Mouse (Mus musculus): ENCODE measurements around the gene Klre1.

Gene Klre1

DNA sequence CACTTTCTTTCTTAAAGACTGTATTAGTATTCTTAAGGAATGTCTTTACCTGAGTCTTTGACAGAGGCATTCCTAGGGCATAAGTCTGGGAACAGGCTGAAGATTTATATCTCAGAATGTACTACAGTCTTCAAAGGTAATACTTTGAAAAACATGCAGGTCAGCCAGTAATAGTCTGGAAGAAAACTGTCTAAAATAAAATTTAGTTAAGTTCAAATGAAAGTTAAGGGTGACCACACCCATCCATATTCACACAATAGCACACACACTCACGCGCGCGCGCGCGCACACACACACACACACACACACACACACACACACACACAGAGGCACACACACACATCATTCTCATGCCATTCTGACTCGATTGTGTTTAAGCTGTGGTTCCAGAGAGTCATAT is at the start of gene Klre1:
Gene Klre1, plus strand, starts transcription at position 301 of the 400 bp plus-strand sequence.
- no peak for DNase-seq

- no peak for DNase-seq
These were observed 48.1 kb upstream of the Klre1 start for GRCm38 (mm10) chr6:129529605-129530004.

- no peak for DNase-seq
These were observed 47.4 kb upstream of the Klre1 start for GRCm38 (mm10) chr6:129530261-129530660.

GRCm38 (mm10) chr6:129532556-129532941 is 45.2 kb upstream of the Klre1 start:
- DNase-seq, result peak; percentile 46

DNA sequence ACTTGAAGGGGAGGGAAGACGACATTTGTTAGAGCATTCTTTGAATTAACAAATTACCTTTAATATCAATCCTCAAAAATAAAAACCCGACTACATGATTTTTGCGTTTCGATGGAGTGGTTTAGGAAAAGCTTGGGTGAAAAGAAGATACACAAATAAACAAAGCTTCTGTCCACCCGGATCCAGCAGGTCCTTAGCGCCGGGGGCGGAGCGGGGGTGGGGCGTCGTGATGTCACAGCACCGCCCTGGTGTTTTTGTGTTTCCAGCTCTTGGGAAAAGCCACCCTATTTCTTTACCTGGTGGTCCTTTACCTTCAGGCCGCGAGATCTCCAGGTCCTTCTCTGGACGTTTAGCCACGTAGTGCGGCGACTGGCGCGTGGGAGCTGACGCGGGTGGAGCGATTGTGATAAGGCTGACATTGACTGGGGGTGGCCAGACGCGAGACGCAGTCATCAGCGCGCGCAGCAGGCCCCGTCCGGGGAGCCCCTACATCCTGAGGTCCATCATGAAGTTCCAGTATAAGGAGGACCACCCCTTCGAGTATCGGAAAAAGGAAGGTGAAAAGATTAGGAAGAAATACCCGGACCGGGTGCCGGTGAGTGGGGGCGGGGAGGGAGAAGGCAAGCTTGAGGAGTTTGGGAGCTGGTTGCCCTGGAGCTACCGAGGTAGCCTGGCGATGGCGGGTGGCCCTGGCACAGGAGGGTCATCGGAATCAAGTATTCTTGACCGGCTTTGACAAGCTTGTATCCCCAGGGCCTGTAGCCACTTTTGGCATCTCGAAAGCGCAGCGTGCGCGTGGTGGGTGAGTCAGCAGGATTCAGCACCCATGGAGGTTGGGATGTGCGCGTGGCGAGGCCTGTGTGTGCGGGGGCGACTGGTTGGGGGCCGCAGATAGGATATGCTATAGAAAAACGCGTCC is 44.5 kb upstream of the Klre1 start, which contains the start of gene Gabarapl1:
Gene Gabarapl1, plus strand, starts transcription at position 219 of the 919 bp plus-strand sequence.
- DNase-seq, result peak; percentile 89

DNA sequence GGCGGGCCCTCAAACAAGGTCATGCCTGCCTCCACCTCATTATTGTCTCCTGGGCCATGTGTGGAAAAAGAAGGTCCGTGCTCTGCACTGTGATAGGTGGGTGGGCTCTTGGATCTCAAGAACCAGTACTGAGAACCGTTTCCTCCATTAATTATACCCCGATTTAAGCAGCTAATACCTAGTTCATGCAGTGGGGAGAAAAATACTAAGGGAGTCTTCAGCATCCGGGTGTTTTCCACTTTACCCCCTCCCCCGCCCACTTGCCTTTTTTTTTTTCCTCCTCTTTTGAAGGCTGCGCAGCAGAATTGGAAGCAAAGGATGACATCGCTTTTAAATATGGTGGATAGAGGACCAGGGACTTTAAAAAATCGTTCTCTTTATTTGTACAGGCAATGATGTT is 43.6 kb upstream of the Klre1 start:
- DNase-seq, result no peak

GRCm38 (mm10) chr6:129534627-129535190 is 43.0 kb upstream of the Klre1 start:
- DNase-seq, result no peak

GRCm38 (mm10) chr6:129535723-129536122 is 42.0 kb upstream of the Klre1 start:
- no peak for DNase-seq

- no peak for DNase-seq
These were observed 39.1 kb upstream of the Klre1 start for GRCm38 (mm10) chr6:129538555-129538954.

DNA sequence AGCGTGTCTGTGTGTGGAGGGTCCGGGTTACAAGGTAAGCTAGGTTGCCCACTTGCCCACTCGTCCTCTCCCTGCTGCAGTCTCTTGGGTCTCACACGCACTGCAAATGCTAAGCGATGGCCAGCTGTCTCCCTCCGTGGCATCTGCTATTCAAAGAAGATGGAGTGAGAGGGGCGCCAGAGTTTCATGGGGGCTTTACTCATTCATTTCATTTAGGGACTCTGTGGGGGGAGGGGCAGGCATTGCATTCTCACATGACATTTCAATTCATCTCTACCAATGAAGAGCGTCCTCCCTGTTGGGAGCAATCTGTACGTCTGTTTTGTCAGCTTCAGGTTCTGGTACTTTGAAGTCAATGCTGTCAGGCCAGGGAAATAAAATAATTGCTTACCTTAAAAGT is 35.8 kb upstream of the Klre1 start:
- DNase-seq, result no peak

- DNase-seq, result no peak
These were observed 35.2 kb upstream of the Klre1 start for GRCm38 (mm10) chr6:129542540-129542939.

DNA sequence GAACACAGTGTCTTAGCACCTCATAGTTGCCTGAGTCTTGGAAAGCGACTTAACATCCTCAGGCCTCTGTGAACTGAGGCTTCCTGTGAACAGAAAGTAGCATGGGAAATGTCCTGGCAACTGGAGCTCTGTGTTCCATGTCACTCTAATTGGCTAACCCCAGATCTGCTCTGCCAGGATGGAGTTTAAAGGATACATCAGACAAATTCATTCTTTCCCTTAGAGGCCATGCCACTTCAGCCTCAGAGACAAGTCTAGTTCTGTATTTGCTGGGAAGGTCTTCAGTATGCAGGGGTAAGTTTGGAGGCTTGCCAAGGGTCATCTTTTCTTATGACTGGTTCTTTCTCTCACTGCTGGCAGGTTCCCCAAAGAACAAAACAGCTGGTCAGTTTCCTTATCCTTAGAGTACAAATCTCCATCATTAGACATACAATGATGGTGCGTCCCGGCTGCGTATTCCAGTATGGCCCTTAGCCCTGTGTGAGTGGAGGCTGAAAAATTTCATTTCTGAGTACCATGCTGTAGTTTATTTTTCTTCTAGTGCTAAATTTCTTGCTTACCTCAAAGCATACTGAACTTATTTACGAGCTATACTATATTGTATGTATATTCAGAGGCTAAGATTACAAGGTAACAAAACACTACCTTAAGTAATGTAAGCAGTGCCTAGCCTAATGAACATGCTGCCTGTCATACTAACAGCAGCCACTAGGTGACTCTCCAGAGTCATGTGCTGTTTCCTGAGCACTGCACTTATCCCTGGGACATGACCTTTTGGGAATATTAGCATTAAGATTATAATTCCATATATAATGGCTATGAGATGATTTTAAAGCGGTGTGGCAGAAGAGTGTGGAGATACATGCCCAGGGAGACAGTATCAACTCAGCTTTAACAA is 33.7 kb upstream of the Klre1 start:
- peak; percentile 64 for DNase-seq

GRCm38 (mm10) chr6:129547277-129547676 is 30.4 kb upstream of the Klre1 start:
- no peak for DNase-seq

GRCm38 (mm10) chr6:129548009-129548408 is 29.7 kb upstream of the Klre1 start:
- DNase-seq, result no peak

DNA sequence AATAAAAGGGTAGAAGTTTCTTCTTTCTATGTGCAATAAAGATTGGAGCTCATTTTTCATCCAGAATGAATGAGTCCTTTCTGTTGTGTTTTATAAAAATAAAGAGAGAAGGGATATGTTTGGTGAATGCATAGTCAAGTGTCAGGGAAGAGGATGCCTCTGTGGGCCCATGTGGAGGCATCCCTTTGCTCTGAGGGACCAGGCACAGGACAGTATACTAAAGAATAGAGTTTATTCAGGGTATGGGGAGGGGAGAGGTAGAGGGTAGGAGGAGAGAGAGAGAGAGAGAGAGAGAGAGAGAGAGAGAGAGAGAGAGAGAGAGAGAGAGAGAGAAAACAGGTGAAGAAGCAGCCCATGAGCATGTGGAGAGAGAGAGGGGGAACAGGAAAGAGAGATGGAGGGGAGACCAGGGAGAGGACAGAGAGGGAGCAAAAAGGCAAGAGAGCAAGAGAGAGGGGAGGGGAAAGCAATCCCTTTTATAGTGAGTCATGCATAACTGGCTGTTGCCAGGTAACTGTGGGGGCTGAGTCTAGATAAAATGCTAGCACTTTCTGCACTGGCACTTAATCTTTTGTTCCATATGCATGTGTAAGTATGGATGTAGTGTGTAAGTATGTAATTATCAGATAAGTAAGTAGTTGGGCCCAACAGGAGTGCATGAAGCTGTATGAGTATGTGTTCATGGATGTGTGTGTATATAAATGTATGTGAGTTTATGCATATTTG is 20.2 kb upstream of the Klre1 start:
- DNase-seq, result peak; percentile 20

GRCm38 (mm10) chr6:129558946-129559640 is 18.6 kb upstream of the Klre1 start:
- DNase-seq, result peak; percentile 79

GRCm38 (mm10) chr6:129559641-129560027 is 18.1 kb upstream of the Klre1 start:
- no peak for DNase-seq

- DNase-seq, result no peak
These were observed 12.4 kb upstream of the Klre1 start for GRCm38 (mm10) chr6:129565257-129565656.

DNA sequence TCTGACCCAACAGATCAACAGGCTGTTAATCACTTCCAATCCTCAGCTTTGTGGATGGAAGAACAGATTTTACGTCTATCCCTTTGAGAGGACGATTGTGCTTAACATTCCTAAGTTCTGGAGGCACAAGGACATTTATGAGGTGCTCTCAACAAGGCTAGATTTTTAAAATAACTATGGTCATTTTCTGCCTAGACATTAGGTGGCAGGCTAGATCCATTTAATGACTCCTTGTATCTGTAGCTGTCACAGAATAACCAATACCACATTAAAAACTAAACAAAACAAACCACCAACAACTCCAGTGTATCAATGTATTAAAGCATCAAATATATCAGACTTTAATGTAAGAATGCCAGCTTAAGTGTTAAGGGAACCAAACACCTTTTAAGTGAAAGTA is 2.4 kb upstream of the Klre1 start:
- no peak for DNase-seq

GRCm38 (mm10) chr6:129581274-129581673 is 3.6 kb downstream of the Klre1 start:
- no peak for DNase-seq

GRCm38 (mm10) chr6:129581896-129582295 is 4.2 kb downstream of the Klre1 start:
- no peak for DNase-seq

DNA sequence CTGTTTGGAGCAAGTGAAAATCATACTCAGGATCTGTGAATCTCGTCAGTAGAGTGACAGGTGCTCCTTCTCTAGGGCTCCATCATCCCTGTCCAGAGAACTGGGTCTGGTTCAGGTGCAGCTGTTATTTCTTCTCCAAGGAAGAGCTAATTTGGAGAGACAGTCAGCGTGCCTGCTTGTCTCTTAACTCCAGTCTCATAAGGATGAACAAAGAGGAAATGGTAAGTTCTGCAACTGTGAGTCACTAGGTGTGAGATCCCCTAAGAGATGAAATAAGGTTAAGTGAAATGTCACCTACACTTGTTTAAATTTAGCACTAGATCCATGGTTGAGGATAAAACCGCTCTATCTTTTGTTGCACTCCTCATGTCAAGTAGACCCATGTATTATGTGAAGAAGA is 5.3 kb downstream of the Klre1 start:
- DNase-seq, result no peak
